35 mouse cellular contexts compared by ENCODE assay signal in the genomic region with DNA sequence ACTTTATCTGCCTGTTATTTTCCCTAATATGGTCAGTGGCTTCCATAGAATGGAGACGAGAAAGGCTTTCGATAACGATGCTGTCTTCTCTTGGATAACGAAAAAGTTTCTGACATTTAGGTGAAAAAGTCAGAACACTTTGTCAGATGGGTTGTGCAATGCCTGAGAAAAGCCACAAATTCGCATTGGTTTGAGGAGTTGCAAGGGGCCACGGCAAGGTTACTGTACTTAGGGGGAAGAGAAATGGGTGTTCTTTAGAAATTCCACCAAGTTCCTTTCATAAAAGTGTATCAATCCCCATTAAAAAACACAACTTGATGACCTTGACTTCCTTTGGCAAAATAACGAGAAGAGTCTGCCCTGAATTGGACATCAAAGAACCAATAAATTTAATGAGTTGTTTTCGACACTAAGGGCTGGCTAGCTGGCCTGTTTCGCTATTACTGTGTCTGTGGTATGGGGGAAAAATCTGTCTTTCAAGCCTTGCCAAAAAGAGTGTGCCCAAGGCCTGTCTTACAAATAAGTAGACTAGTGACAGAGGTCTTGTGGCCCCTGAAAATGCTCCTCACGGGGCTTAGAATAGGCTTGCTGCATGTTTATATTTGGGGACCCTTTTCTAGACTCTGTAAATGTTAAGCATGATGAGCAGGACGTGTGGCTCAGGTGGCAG. TPM values are rescaled to one million over a fixed set of nuclear protein-coding genes. Genes with fewer than 3 reads are reported as not detected.
DNase-seq lines count a peak whose midpoint lies in the region; ATAC-seq and TF ChIP-seq lines count a peak whose summit lies in the region.
"Had no signal": no experiment of that assay in that cellular context is flagged by ENCODE, and none has a peak within 500 bp of the region (broad histone marks: within the 10 kb centered on the region; RNA-seq: fewer than 3 reads in every experiment).

No protein-coding gene starts in this region.

- DNase-seq in adrenal gland, adult 2 months: peak; percentile 59
- DNase-seq in adrenal gland, postnatal 4 days (ENCODE audit: low spot score in 2 of 2): no peak
- no peak for DNase-seq in kidney, postnatal 4 days
- peak; percentile 67 for DNase-seq in CH12.LX (ENCODE audit: extremely low read depth)
- DNase-seq in adrenal gland, postnatal 14 days: peak; percentile 46
- no peak for DNase-seq in layer of hippocampus, adult 9-10 months (ENCODE audit: low spot score)
- DNase-seq in left cerebral cortex, postnatal 10 days (ENCODE audit: extremely low spot score in 1 of 2, low spot score in 2 of 2): no peak
- DNase-seq: cerebellum, adult 8-10 months; cerebellum, postnatal 36 days; heart, postnatal 14 days; kidney, adult 18-20 months; left cerebral cortex, postnatal 4 days; liver, postnatal 0 days had no signal

- no peak for TF ChIP-seq POLR2A in CH12.LX (IDR thresholded peaks at IDR 0.05; ENCODE audit: low read depth, low read length)

- no peaks in the 10 kb centered on the region for H3K79me2 ChIP-seq in CH12.LX (replicated peaks; ENCODE audit: control insufficient read depth, extremely low read depth, insufficient read depth, poor library complexity, severe bottlenecking)

- H3K4me2 ChIP-seq in kidney, embryonic 15.5 days: peak overlapping the region; percentile 31
- H3K4me2 ChIP-seq in CH12.LX (ENCODE audit: insufficient read depth, low read depth, poor library complexity, severe bottlenecking): peak overlapping the region; percentile 51
- H3K4me2 ChIP-seq: heart, embryonic 13.5 days; hindbrain, embryonic 15.5 days; liver, embryonic 12.5 days; midbrain, embryonic 13.5 days had no signal

- no peaks in the 10 kb centered on the region for H3K36me3 ChIP-seq in kidney, embryonic 15.5 days
- H3K36me3 ChIP-seq in CH12.LX (replicated peaks in 1 of 2; ENCODE audit: control insufficient read depth in 1 of 2, insufficient read depth in 1 of 2, low read length in 1 of 2): no peaks in the 10 kb centered on the region
- H3K36me3 ChIP-seq: heart, embryonic 13.5 days; hindbrain, embryonic 10.5 days; hindbrain, embryonic 15.5 days; liver, embryonic 12.5 days; midbrain, embryonic 13.5 days had no signal

- H3K9me3 ChIP-seq in kidney, embryonic 15.5 days (replicated peaks): no peaks in the 10 kb centered on the region
- no peaks in the 10 kb centered on the region for H3K9me3 ChIP-seq in CH12.LX (replicated peaks; ENCODE audit: low read length)
- H3K9me3 ChIP-seq: heart, embryonic 13.5 days; hindbrain, embryonic 10.5 days; hindbrain, embryonic 15.5 days; liver, embryonic 12.5 days; midbrain, embryonic 13.5 days had no signal

- no peak overlapping the region for H3K9ac ChIP-seq in kidney, embryonic 15.5 days
- H3K9ac ChIP-seq in CH12.LX (ENCODE audit: insufficient read depth, low read depth): no peak overlapping the region
- H3K9ac ChIP-seq: heart, embryonic 13.5 days; hindbrain, embryonic 15.5 days; liver, embryonic 12.5 days; liver, postnatal 0 days; midbrain, embryonic 13.5 days had no signal

- TF ChIP-seq CTCF in CH12.LX (conservative IDR thresholded peaks at IDR 0.05 in 1 of 2, IDR thresholded peaks at IDR 0.05 in 1 of 2; ENCODE audit: low read depth in 2 of 2, low read length in 2 of 2): no peak

- H3K27ac ChIP-seq in kidney, embryonic 15.5 days: peak overlapping the region; percentile 91
- H3K27ac ChIP-seq in CH12.LX (ENCODE audit: insufficient read depth, low read depth): no peak overlapping the region
- H3K27ac ChIP-seq: heart, embryonic 13.5 days; hindbrain, embryonic 15.5 days; liver, embryonic 12.5 days; macrophage; midbrain, embryonic 13.5 days had no signal

- no peak; the same call in 1 of the 2 replicates for TF ChIP-seq EP300 in CH12.LX (IDR thresholded peaks at IDR 0.05; ENCODE audit: low read length)

- dilution Hi-C loops in CH12.LX (cut with MboI; ENCODE audit: extremely low pct_ligation_motif_present, extremely low pct_unique_long_range_greater_than_20kb, low sequenced_read_pairs): no loop called here

- no peak overlapping the region for H3K4me3 ChIP-seq in kidney, embryonic 15.5 days (replicated peaks)
- no peak overlapping the region for H3K4me3 ChIP-seq in CH12.LX (replicated peaks in 1 of 3; ENCODE audit: low read depth in 2 of 3, low read length in 2 of 3, poor library complexity in 1 of 3)
- H3K4me3 ChIP-seq: heart, embryonic 13.5 days; hindbrain, embryonic 10.5 days; hindbrain, embryonic 15.5 days; liver, embryonic 12.5 days; midbrain, embryonic 13.5 days had no signal

- intact Hi-C loops in left cerebral cortex, postnatal 10 days (cut with DNase I): no loop called here

- TF ChIP-seq RAD21 in CH12.LX (IDR thresholded peaks at IDR 0.05; ENCODE audit: low read depth, low read length): no peak

- in situ Hi-C loops in CH12.LX (cut with MboI; ENCODE audit: low pct_ligation_motif_present, low pct_unique_long_range_greater_than_20kb, low sequenced_read_pairs): no loop called here

- ATAC-seq in kidney, embryonic 15.5 days (replicated peaks; ENCODE audit: low FRiP score): no peak
- ATAC-seq: forebrain, embryonic 16.5 days; inflammation-experienced regulatory T-cells, adult 6 months; liver, embryonic 12.5 days; liver, postnatal 0 days; lung, postnatal 0 days; midbrain, embryonic 13.5 days had no signal

- no peaks in the 10 kb centered on the region for H3K27me3 ChIP-seq in kidney, embryonic 15.5 days
- no peaks in the 10 kb centered on the region for H3K27me3 ChIP-seq in CH12.LX (replicated peaks)
- H3K27me3 ChIP-seq: heart, embryonic 13.5 days; hindbrain, embryonic 15.5 days; midbrain, embryonic 13.5 days had no signal

- H3K4me1 ChIP-seq in kidney, embryonic 15.5 days: peaks cover 31% of the 10 kb centered on the region
- H3K4me1 ChIP-seq in CH12.LX (ENCODE audit: control insufficient read depth in 1 of 2, insufficient read depth in 2 of 2): peaks cover 2 to 23% of the 10 kb centered on the region in 2 experiments; a peak in 3 of 4 replicates
- H3K4me1 ChIP-seq: hindbrain, embryonic 15.5 days had no signal

- WGBS in kidney, embryonic 15.5 days: 24% methylated on average over 11 of the region's 11 CpGs

TF ChIP-seq in CH12.LX, 34 proteins besides CTCF, POLR2A, EP300 and RAD21:
- no peak for TF ChIP-seq MAZ (IDR thresholded peaks at IDR 0.05; ENCODE audit: low read depth, low read length)
- TF ChIP-seq IRF4 (IDR thresholded peaks at IDR 0.05; ENCODE audit: low read depth, low read length): peak; percentile 92
- peak; percentile 59 for TF ChIP-seq JUN (IDR thresholded peaks at IDR 0.05; ENCODE audit: insufficient read depth, low read depth, low read length)
- peak; percentile 90 for TF ChIP-seq BHLHE40 (IDR thresholded peaks at IDR 0.05; ENCODE audit: low read depth, low read length)
- TF ChIP-seq JUND (conservative IDR thresholded peaks at IDR 0.05; ENCODE audit: low read depth, low read length): peak; percentile 71
- no peak for TF ChIP-seq MXI1 (IDR thresholded peaks at IDR 0.05; ENCODE audit: low read depth, low read length)
- TF ChIP-seq MEF2A (IDR thresholded peaks at IDR 0.05; ENCODE audit: borderline replicate concordance, low read depth, low read length): peak; percentile 49; the same call in 1 of the 2 replicates
- no peak for TF ChIP-seq ZKSCAN1 (IDR thresholded peaks at IDR 0.05; ENCODE audit: borderline replicate concordance, low read depth, low read length)
- no peak for TF ChIP-seq MAX (IDR thresholded peaks at IDR 0.05; ENCODE audit: low read length)
- peak; percentile 1; the same call in 1 of the 2 replicates for TF ChIP-seq ZNF384 (IDR thresholded peaks at IDR 0.05; ENCODE audit: low read depth, low read length)
- TF ChIP-seq PAX5 (IDR thresholded peaks at IDR 0.05; ENCODE audit: low read length): no peak
- TF ChIP-seq SIN3A (IDR thresholded peaks at IDR 0.05; ENCODE audit: low read length): no peak
- no peak for TF ChIP-seq UBTF (IDR thresholded peaks at IDR 0.05; ENCODE audit: low read depth, low read length)
- TF ChIP-seq SMC3 (IDR thresholded peaks at IDR 0.05; ENCODE audit: low read depth, low read length): no peak
- TF ChIP-seq POLR2AphosphoS2 (IDR thresholded peaks at IDR 0.05; ENCODE audit: low read depth, low read length): no peak
- TF ChIP-seq E2F4 (IDR thresholded peaks at IDR 0.05; ENCODE audit: insufficient replicate concordance, low read depth, low read length): no peak
- no peak for TF ChIP-seq TBP (conservative IDR thresholded peaks at IDR 0.05; ENCODE audit: low read depth, low read length)
- no peak for TF ChIP-seq MYC (IDR thresholded peaks at IDR 0.05; ENCODE audit: low read depth, low read length)
- TF ChIP-seq MAFK (IDR thresholded peaks at IDR 0.05; ENCODE audit: insufficient replicate concordance, low read length): no peak
- TF ChIP-seq ZMIZ1 (IDR thresholded peaks at IDR 0.05; ENCODE audit: low read depth, low read length): no peak
- TF ChIP-seq ETS1 (conservative IDR thresholded peaks at IDR 0.05; ENCODE audit: low read depth, low read length): peak; percentile 37; the same call in 1 of the 2 replicates
- no peak for TF ChIP-seq ZC3H11A (IDR thresholded peaks at IDR 0.05; ENCODE audit: low read depth, low read length)

RNA-seq across cellular contexts. Expression of a gene that starts 19.7 kb away (rescaled TPM):
- total RNA-seq in adrenal gland, adult 2 months (2021): 100 to 1,000 TPM; 121 to 150 TPM
- 5.2 and 6.6 TPM in 2 replicates for polyA plus RNA-seq in adrenal gland, adult 2 months (2012; rRNA removed)
- total RNA-seq in adrenal gland, postnatal 4 days (2021): 100 to 1,000 TPM; 193 to 197 TPM
- polyA plus RNA-seq in kidney, embryonic 15.5 days (2015; fragmentation: Nextera tagmentation; extraction: Ambion mirVana): 338 and 372 TPM in 2 replicates
- total RNA-seq in CH12.LX (2012; rRNA removed) (273 and 298 TPM in 2 replicates), CH12.LX (2014; rRNA removed) (558 and 637 TPM in 2 replicates)
- polyA plus RNA-seq in CH12.LX (2012; ENCODE audit: insufficient read length, low read depth): 233 and 268 TPM in 2 replicates
- 149 and 161 TPM in 2 replicates for total RNA-seq in adrenal gland, postnatal 14 days (2021)
- 10 to 100 TPM; 99.6 to 99.8 TPM for total RNA-seq in left cerebral cortex, postnatal 10 days (2021)

RNA-seq across cellular contexts. Expression of a gene that starts 55.3 kb away (rescaled TPM):
- total RNA-seq in adrenal gland, adult 2 months (2021): not detected
- not detected in 2 replicates for polyA plus RNA-seq in adrenal gland, adult 2 months (2012; rRNA removed)
- not detected for total RNA-seq in adrenal gland, postnatal 4 days (2021)
- not detected in 2 replicates for polyA plus RNA-seq in kidney, embryonic 15.5 days (2015; fragmentation: Nextera tagmentation; extraction: Ambion mirVana)
- total RNA-seq in CH12.LX (2012; rRNA removed): not detected in 2 replicates
- total RNA-seq in CH12.LX (2014; rRNA removed): not detected in 2 replicates
- not detected in 2 replicates for polyA plus RNA-seq in CH12.LX (2012; ENCODE audit: insufficient read length, low read depth)
- total RNA-seq in adrenal gland, postnatal 14 days (2021): not detected in 2 replicates
- total RNA-seq in left cerebral cortex, postnatal 10 days (2021): not detected
- total RNA-seq: adrenal gland, adult 18-20 months; gastrocnemius, adult 8-10 months; gastrocnemius, postnatal 4 days; heart, adult 8-10 months; heart, postnatal 14 days; layer of hippocampus, adult 18-20 months; layer of hippocampus, postnatal 25 days; left cerebral cortex, adult 8-10 months; left cerebral cortex, postnatal 4 days; megakaryocyte-erythroid progenitor cell, adult 5-6 weeks; MEL had no signal
- polyA plus RNA-seq: embryonic facial prominence, embryonic 11.5 days; forebrain, embryonic 16.5 days; heart, embryonic 13.5 days; hindbrain, embryonic 10.5 days; hindbrain, embryonic 15.5 days; inflammation-experienced regulatory T-cells, adult 6 months; limb, embryonic 14.5 days; liver, embryonic 12.5 days; liver, postnatal 0 days; lung, postnatal 0 days; macrophage; midbrain, embryonic 13.5 days; neural tube, embryonic 14.5 days had no signal

Comparison
In these comparisons a context has a peak if more than half of its experiments do, and no peak if none do; other contexts are left out.
1. DNase-seq: peak in adrenal gland, adult 2 months (single experiment), CH12.LX (single experiment) and adrenal gland, postnatal 14 days (single experiment); none in adrenal gland, postnatal 4 days (0 of 2), kidney, postnatal 4 days (0 of 2), layer of hippocampus, adult 9-10 months (single experiment) and left cerebral cortex, postnatal 10 days (0 of 2).